Mouse (Mus musculus) kidney, adult 9 months (tissue): ENCODE data around the gene Nsa2.
"Not testable (repeated sequence)": the region's sequence is repeated elsewhere in the genome, so short reads cannot be mapped to it uniquely, and the experiment has no call there.

ENCODE experiments used
- DNase-seq: peaks from one replicate; pipeline ENCODE4 v3.0.0; 2022

Nsa2 gene

DNA sequence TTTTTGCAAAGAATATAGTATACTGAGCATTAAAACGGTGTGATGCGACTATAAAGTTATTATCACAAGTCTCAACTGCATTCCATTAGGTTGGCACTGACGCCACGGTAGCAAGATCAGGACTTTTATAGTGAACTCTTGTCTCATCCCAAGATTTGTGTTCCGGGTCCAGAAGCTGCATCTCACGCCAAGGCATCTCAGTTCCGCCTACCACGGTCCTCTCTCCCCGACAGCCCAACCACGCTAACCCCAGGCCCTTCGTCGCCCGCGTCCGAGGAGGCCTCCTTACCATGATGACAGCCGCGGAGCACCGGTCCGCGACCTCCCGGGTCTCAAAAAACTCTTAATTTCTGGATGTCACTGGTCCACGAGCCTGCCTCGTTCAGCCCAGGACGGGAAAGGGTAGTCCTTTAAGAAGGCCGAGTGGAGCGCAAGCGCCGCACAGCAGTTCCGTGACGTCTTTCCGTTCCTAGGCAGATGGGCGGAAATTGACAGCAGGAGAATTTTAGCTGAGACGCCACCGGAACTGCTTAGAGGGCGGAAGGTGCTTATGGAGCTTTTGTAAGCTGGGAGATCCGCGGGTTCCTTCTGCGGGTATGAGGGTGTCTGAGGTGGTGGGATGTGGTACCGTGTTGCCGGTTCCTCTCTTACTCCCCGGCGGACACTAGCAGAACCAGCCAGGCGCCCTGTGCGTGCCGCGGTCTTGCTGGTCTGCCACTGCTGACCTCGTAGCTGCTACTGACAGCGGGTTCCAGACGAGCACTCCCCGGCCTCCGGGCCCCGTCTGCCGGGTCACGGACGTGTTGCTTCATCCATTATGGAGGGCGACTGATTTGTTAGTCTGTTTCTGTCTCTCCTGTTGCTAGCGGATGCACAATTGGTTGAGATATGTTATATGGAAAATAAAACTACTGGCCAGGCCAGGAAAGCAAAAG, at the start of gene Nsa2, which contains the start of gene Gfm2:
Nsa2 (minus strand) TSS at position 472 of the 935 bp plus-strand sequence.
Gfm2 (plus strand) TSS at position 472 of the 935 bp plus-strand sequence.
- DNase-seq = peak; percentile 93

GRCm38 (mm10) chr13:97186346-97186745, 48.6 kb upstream of the Nsa2 start:
- no peak for DNase-seq

- no peak for DNase-seq
Observed at GRCm38 (mm10) chr13:97184656-97185055, 46.9 kb upstream of the Nsa2 start.

GRCm38 (mm10) chr13:97184168-97184567, 46.4 kb upstream of the Nsa2 start:
- DNase-seq = no peak

DNA sequence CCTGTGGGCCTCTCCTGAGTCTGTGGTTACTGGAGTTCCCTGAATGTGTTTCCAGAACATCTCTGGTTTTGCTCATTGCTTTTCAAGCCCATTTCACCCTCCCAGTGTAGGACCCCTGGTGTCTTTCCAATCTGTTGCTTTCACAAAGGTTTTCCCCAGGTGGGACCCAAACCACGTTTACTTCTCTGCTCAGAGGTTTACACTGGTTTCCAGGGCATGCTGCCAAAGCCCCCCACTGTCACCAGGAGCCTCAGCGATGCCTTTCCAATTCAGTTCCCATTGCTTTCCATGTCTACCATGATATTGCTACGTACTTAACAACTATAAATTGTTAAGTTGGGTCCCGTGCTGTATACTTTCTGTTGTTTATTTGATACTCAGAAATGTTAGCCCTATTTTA, 45.1 kb upstream of the Nsa2 start:
- no peak for DNase-seq

DNA sequence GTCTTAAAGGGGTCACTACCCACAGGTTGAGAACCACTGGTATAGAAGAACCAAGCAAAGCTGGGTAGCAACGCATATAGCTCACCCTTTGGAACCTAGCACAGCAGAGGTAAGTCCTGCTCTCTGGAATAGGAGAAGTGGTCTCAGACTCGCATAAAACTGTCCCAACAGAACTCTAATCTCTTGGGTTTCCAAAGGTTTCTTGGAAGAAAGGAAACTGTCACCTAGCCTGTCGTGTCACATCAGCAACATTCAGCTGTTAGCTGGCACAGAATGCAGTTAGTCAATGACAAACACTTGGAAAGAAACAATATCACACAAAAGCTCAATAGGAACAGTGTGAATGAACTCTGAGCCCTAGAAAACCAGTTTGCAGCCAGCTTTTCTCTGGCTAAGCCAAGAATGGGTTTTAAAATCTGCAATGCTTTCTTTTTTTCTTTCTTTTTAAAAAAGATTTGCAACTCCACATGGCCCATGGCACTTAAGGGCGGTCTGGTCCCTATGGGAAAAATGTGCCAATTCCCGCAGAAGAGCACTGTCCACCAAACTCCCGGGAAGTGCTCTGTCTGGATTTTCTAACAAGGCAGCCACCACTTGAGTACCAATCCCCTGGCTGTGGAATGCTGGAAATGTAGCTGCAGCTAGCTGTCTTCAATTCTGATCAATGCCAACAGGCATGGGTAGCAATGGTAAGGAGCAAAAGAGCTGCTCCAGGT, 42.5 kb upstream of the Nsa2 start:
- no peak for DNase-seq

DNA sequence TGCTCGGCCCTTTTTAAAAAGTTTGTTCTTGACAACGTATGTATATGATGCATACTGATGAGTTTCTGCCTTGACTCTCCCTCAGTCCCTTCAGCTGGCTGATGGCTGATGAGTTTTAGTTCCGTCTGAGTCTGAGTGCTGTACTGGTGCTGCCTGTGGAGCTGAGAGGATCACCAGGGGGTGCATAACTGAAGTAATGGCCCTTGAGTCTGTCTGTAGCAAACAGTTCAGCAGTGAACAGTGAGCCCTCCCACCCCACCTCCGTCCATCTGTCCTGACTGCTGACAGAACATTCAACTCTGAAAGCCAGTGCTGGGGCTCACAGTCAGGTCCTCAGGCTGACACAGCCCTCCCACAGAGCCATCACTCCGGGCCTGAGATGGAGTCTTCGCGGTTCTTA, 41.2 kb upstream of the Nsa2 start:
- no peak for DNase-seq

GRCm38 (mm10) chr13:97176731-97177130, 39.0 kb upstream of the Nsa2 start:
- DNase-seq = no peak

- peak; percentile 85 for DNase-seq
Observed at GRCm38 (mm10) chr13:97175520-97176264, 38.0 kb upstream of the Nsa2 start.

- peak; percentile 40 for DNase-seq
Observed at GRCm38 (mm10) chr13:97145834-97146233, 8.1 kb upstream of the Nsa2 start.

- no peak for DNase-seq
Observed at GRCm38 (mm10) chr13:97142321-97142720, 4.6 kb upstream of the Nsa2 start.

GRCm38 (mm10) chr13:97138404-97138931, 731 bp upstream of the Nsa2 start:
- DNase-seq = not testable (repeated sequence)

DNA sequence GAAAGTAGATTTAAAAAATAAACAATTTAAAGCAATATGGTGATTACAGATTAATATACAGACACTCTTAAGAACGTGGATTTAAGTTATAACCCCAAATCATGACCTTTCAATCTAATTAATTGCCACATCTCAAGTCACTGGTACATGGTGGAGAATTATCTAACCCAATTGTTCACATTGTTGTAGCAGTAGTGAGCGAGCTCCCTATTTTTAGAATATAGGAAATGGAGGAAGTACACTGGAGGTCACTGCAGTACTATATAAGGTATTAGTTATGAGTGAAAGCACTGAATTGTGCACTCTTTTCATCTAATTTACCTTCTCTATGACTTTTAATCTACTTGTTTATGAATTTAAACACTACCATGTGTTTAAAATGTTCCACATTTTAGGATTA, 7.3 kb downstream of the Nsa2 start:
- DNase-seq = not testable (repeated sequence)

DNA sequence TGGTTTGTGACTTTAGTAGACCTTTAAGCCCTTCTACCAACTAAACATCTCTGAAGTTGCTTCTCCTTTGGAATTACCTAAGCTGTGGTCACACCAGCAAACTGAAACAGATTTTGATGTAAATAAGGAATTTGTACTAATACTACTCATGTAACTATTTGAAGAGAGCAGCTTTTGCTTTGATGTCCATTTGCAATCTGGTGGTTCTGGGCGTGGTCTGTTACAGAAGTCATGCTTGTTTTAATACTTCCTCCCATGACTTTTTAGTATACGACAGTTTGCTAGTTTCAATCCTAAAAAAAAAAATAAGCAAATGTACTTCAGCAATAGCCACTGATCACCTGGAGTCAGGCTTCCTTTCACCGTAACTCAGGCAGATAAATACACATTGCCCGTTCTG, 8.1 kb downstream of the Nsa2 start:
- not testable (repeated sequence) for DNase-seq

DNA sequence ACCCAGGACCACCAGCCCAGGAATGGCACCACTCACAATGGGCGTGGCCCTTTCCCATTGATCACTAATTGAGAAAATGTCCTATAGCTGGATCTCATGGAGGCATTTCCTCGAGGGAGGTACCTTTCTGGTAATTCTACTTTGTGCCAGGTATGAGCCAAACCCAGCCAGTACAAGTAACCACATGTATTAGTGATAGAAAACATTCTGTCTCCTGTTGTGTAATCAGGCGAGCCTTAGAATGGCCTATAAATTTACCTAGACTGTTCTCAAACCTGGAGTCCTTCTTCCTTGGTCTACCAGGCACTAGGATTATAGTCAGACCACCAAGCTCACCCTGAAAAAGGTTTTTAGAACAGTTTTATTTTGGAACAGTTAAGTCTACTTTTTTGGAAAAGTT, 16.4 kb downstream of the Nsa2 start:
- DNase-seq = no peak

DNA sequence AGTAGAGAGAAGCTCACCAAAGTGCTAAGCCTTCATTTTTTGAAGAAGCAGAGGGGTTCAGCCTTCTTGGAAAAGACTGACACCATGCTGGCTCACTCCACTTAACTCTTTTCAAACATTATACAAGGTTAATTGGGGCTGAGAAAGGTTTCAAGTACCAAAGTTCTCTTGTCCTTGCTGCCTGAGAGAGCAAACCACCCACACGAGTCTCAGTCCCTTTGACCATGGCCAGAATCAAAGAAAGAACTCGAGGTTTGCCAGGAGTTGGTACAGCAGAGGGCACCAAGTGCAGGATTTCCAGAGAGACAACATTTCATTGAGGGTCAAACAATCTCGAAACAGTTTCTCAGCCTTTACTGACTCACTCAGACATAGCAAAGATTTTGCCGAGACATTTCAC, 28.7 kb downstream of the Nsa2 start:
- peak; percentile 77 for DNase-seq

DNA sequence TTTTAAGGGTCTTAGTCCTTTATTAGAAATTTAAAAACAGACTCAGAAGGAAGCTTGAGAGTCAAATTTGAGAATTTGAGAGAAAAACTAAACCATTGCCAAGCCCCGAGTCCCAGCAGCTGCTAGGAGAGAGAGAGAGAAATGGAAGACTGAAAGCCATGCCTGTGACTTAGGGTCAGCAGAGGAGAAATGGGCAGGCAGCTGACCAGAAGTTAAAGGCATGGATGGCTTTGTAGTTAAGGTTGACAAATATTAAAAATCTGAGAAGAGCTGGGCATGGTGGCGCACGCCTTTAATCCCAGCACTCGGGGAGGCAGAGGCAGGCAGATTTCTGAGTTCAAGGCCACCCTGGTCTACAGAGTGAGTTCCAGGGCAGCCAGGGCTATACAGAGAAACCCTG, 30.0 kb downstream of the Nsa2 start:
- peak; percentile 54 for DNase-seq

GRCm38 (mm10) chr13:97104996-97105395, 32.7 kb downstream of the Nsa2 start:
- DNase-seq = no peak

- peak; percentile 68 for DNase-seq
Observed at GRCm38 (mm10) chr13:97099187-97099852, 38.4 kb downstream of the Nsa2 start, which contains the start of gene Gm6169. Gene Gm6169 (minus strand): TSS chr13:97099237.

- no peak for DNase-seq
Observed at GRCm38 (mm10) chr13:97095726-97096125, 42.0 kb downstream of the Nsa2 start.

DNA sequence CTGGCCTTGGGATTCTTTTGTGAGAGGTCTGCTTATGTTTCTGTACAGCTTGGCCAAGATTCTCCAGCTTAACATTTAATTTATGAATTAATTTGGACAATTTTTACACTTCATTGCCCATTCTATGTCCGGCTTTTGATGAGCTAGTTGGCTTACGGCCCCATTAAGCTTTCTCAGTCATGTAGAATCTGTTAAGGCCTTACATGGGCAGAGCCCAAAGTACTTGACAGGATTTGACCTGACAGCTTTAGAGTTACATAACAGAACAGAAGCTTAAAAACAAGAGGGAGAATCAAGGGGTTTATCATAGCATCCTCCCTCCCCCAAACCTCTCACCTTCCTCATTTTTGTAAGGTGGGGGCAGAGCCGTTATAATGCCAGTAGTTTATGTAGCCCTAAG, 49.6 kb downstream of the Nsa2 start:
- peak; percentile 6 for DNase-seq

GRCm38 (mm10) chr13:97087421-97087820, 50.3 kb downstream of the Nsa2 start:
- no peak for DNase-seq
